Mouse (Mus musculus): ENCODE data around the gene Rhbdf1. TPM values are rescaled to one million over a fixed set of nuclear protein-coding genes. Genes with fewer than 3 reads are reported as not detected.
A peak's percentile ranks its signal among the peaks of the same experiment; 100 is the strongest.

Rhbdf1 gene
- polyA plus RNA-seq, 1 experiment from 2014 or later, result 60.1 TPM

DNA sequence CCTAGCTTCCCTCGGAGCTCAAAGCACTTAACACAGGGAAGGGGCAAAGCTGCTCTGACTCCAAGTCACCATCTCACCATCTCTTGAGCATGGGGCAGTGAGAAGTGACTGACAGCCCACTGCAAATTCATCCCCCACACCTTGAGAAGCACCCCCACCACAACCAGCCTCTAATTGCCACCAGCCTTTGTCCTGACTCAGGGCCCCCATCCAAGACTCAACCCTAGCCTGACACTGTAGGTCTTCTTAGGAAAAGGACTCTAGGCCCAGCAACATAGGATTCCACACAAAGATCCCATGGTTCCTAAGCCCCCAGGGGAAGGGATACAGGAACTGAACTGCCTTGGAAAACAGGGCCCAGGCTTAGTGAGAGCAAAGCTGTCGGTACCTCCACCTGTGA lies 14.0 kb upstream of the Rhbdf1 start:
- H3K4me3 ChIP-seq (ENCODE audit: low read depth, low read length), result no peak overlapping the region
- no peaks in the 10 kb centered on the region for H3K9me3 ChIP-seq (ENCODE audit: control insufficient read depth, low read length)
- ATAC-seq (ENCODE audit: low read depth) (no peak), DNase-seq (ENCODE audit: low spot score) (no peak)
- H3K4me1 ChIP-seq (ENCODE audit: control insufficient read depth, insufficient read depth, low read length), result peaks cover 22% of the 10 kb centered on the region
- H3K27me3 ChIP-seq (replicated peaks; ENCODE audit: control insufficient read depth, insufficient read depth, low read length), result no peaks in the 10 kb centered on the region
- peaks cover 54% of the 10 kb centered on the region for H3K36me3 ChIP-seq (ENCODE audit: control insufficient read depth, insufficient read depth, low read length)
- no peak overlapping the region for H3K4me2 ChIP-seq (ENCODE audit: low read depth, low read length)
- WGBS, result 36% methylated on average over 2 of the region's 2 CpGs
- peak overlapping the region; percentile 65 for H3K27ac ChIP-seq (replicated peaks; ENCODE audit: low read depth, low read length)
- no peak overlapping the region for H3K9ac ChIP-seq (ENCODE audit: low read depth, low read length)

DNA sequence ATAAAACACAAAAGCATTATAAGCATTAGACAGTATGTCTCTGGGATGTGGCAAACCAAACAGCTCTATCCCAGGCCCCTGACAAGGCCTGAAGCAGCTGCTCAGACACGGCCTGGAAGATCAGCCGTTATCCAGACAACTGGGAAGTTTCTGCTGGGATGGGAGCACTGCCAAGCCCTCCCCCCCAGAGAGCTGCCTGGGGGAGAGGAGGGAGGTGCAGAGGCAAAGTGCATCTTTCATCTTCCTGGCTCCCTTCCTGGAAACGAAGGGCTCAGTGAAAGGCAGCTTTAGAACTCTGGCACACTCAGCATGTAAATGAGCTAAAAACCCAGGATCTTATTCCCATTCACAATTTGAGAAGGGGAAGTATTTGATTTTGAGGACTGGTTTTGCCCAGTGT lies 13.5 kb upstream of the Rhbdf1 start:
- peaks cover 22% of the 10 kb centered on the region for H3K4me1 ChIP-seq (ENCODE audit: control insufficient read depth, insufficient read depth, low read length)
- H3K9ac ChIP-seq (ENCODE audit: low read depth, low read length), result no peak overlapping the region
- WGBS, result 19% methylated on average over 3 of the region's 3 CpGs
- peak overlapping the region; percentile 65 for H3K27ac ChIP-seq (replicated peaks; ENCODE audit: low read depth, low read length)
- H3K9me3 ChIP-seq (ENCODE audit: control insufficient read depth, low read length), result no peaks in the 10 kb centered on the region
- ATAC-seq (ENCODE audit: low read depth) (peak; percentile 80), DNase-seq (ENCODE audit: low spot score) (peak; percentile 93)
- H3K4me3 ChIP-seq (ENCODE audit: low read depth, low read length), result no peak overlapping the region
- no peaks in the 10 kb centered on the region for H3K27me3 ChIP-seq (replicated peaks; ENCODE audit: control insufficient read depth, insufficient read depth, low read length)
- no peak overlapping the region for H3K4me2 ChIP-seq (ENCODE audit: low read depth, low read length)
- H3K36me3 ChIP-seq (ENCODE audit: control insufficient read depth, insufficient read depth, low read length), result peaks cover 54% of the 10 kb centered on the region

DNA sequence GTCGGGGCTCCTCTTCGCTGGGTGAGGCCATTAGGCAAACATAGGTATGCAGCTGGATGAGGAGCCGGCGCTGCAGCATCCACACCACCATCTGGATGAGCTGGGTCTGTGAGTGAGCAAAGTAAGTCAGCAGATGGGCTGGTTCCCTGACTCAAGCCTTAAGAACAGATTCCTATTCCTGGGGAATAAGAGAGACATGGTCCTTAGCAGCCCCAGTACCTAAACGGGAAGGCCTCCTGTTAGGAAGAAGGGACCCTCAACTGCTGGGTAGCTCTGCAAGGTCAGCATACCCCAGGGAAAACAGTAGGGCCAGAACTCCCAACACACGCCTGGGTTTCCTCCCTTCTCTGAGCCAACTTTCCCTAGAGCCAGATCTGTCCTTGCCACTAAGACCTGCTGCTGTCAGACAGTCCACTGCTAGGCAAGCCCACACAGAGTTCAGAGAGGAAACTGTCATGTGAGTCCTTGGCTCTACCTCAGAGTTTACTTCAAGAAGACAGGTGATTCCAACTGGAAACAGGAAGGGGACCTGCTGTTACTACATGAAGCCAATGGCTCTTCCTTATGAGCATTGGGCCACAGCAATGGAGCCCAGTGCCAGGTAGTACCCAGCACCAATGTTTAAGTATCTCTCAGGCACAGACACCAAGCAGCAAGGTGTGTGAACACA lies 12.9 kb upstream of the Rhbdf1 start:
- Histone ChIP-seq H3K9me3 (ENCODE audit: control insufficient read depth, low read length) (no peaks in the 10 kb centered on the region), H3K27me3 (replicated peaks; ENCODE audit: control insufficient read depth, insufficient read depth, low read length) (no peaks in the 10 kb centered on the region), H3K27ac (replicated peaks; ENCODE audit: low read depth, low read length) (peak overlapping the region; percentile 52), H3K36me3 (ENCODE audit: control insufficient read depth, insufficient read depth, low read length) (peaks cover 57% of the 10 kb centered on the region), H3K4me3 (ENCODE audit: low read depth, low read length) (no peak overlapping the region), H3K9ac (ENCODE audit: low read depth, low read length) (no peak overlapping the region), H3K4me2 (ENCODE audit: low read depth, low read length) (no peak overlapping the region), H3K4me1 (ENCODE audit: control insufficient read depth, insufficient read depth, low read length) (peaks cover 22% of the 10 kb centered on the region)
- DNase-seq (ENCODE audit: low spot score) (no peak), ATAC-seq (ENCODE audit: low read depth) (no peak)
- WGBS, result 78% methylated on average over 6 of the region's 6 CpGs

DNA sequence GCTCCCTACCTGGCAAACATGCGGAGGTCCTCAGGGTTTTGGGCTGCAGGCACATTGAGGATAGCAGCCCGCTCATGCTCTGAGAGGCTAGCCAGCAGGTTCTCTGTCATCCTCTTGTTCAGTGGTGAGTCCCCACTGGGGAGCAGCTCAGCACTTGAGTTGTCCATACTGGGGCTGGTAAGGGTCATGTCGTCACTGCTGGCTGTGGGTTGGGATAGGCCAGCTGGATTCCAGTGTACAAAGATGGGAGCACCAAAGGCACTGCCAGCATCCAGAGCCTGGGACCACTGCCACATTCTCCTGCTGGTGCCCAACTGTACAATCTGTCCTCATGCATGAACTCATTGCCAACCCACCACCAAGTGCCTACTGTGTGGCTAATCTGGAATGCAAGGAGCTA lies 11.8 kb upstream of the Rhbdf1 start:
- H3K4me3 ChIP-seq (ENCODE audit: low read depth, low read length), result no peak overlapping the region
- H3K4me1 ChIP-seq (ENCODE audit: control insufficient read depth, insufficient read depth, low read length), result peaks cover 22% of the 10 kb centered on the region
- 85% methylated on average over 3 of the region's 3 CpGs for WGBS
- ATAC-seq (ENCODE audit: low read depth) (no peak), DNase-seq (ENCODE audit: low spot score) (no peak)
- H3K27me3 ChIP-seq (replicated peaks; ENCODE audit: control insufficient read depth, insufficient read depth, low read length), result no peaks in the 10 kb centered on the region
- H3K9ac ChIP-seq (ENCODE audit: low read depth, low read length), result no peak overlapping the region
- H3K36me3 ChIP-seq (ENCODE audit: control insufficient read depth, insufficient read depth, low read length), result peaks cover 58% of the 10 kb centered on the region
- H3K4me2 ChIP-seq (ENCODE audit: low read depth, low read length), result no peak overlapping the region
- H3K27ac ChIP-seq (replicated peaks; ENCODE audit: low read depth, low read length), result no peak overlapping the region
- H3K9me3 ChIP-seq (ENCODE audit: control insufficient read depth, low read length), result no peaks in the 10 kb centered on the region

DNA sequence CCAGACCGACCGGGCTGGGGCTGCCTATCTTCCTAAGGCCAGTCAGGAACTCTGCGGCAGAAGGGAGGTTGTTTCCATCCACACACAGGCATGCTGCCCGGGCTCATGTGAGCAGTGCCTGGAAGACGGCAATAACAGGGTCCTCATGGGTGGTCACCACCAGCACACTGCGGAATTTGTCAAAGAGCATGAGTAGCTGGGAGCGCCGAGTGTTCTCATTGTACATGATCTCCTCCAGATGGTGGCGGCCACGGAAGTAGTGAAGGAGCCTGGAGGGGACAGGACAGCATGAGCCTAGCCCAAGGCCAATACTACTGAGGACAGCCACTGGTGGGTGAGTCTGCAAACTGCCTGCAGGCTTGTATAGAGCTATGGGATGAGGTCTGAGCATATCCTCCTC lies 10.7 kb upstream of the Rhbdf1 start:
- Histone ChIP-seq H3K27ac (replicated peaks; ENCODE audit: low read depth, low read length) (no peak overlapping the region; the same call in 1 of the 2 replicates), H3K4me1 (ENCODE audit: control insufficient read depth, insufficient read depth, low read length) (peaks cover 21% of the 10 kb centered on the region), H3K4me3 (ENCODE audit: low read depth, low read length) (no peak overlapping the region), H3K4me2 (ENCODE audit: low read depth, low read length) (no peak overlapping the region), H3K9ac (ENCODE audit: low read depth, low read length) (no peak overlapping the region), H3K36me3 (ENCODE audit: control insufficient read depth, insufficient read depth, low read length) (peaks cover 56% of the 10 kb centered on the region), H3K9me3 (ENCODE audit: control insufficient read depth, low read length) (no peaks in the 10 kb centered on the region), H3K27me3 (replicated peaks; ENCODE audit: control insufficient read depth, insufficient read depth, low read length) (no peaks in the 10 kb centered on the region)
- WGBS, result 64% methylated on average over 10 of the region's 10 CpGs
- DNase-seq (ENCODE audit: low spot score) (peak; percentile 41), ATAC-seq (ENCODE audit: low read depth) (peak; percentile 41; the same call in 1 of the 2 replicates)

DNA sequence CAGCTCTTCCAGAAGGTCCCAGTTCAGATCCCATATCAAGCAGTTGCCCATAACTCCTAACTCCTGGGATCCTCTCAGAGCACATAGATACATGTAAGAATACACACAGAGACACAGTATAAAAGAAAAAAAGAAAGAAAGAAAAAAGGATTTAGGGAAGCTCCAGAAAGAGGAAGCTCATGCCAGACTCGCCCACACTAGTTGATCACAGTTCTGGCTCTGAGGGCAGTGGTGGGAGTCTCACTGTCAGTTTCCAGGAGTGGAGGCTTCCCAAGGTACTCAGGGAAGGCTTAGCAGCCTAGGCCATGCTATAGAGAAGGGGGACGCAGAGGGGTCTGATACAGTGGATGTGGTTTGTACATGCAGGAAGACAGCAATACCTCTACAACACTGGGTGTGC lies 9.0 kb upstream of the Rhbdf1 start:
- H3K27ac ChIP-seq (replicated peaks; ENCODE audit: low read depth, low read length), result no peak overlapping the region
- no peak for DNase-seq (ENCODE audit: low spot score)
- no peaks in the 10 kb centered on the region for H3K9me3 ChIP-seq (ENCODE audit: control insufficient read depth, low read length)
- no peak overlapping the region for H3K9ac ChIP-seq (ENCODE audit: low read depth, low read length)
- H3K4me1 ChIP-seq (ENCODE audit: control insufficient read depth, insufficient read depth, low read length), result peaks cover 19% of the 10 kb centered on the region
- peaks cover 53% of the 10 kb centered on the region for H3K36me3 ChIP-seq (ENCODE audit: control insufficient read depth, insufficient read depth, low read length)
- no peaks in the 10 kb centered on the region for H3K27me3 ChIP-seq (replicated peaks; ENCODE audit: control insufficient read depth, insufficient read depth, low read length)
- no peak overlapping the region for H3K4me3 ChIP-seq (ENCODE audit: low read depth, low read length)
- ATAC-seq (ENCODE audit: low read depth), result no peak
- no peak overlapping the region for H3K4me2 ChIP-seq (ENCODE audit: low read depth, low read length)
- WGBS, result 82% methylated on average over 2 of the region's 2 CpGs

DNA sequence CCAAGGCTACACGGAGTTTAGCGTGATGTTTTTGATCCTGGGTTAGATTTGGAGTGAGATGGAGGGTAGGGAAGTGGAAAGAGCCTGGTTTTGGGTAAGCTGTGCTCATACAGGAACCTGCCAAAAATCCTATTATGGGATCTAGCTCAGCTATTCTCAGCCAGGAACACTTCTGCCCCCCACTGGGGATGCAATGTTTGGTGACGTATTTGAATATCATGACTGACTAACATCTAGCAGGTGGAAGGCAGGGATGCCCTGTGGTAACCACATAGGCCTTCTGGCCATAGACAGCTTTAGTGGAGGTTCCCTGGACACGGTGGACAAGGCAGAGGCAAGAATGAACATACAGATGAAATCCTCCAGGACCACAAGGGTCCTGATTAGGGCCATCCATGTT lies 8.1 kb upstream of the Rhbdf1 start:
- H3K4me2 ChIP-seq (ENCODE audit: low read depth, low read length), result no peak overlapping the region
- DNase-seq (ENCODE audit: low spot score), result no peak
- no peak for ATAC-seq (ENCODE audit: low read depth)
- no peaks in the 10 kb centered on the region for H3K27me3 ChIP-seq (replicated peaks; ENCODE audit: control insufficient read depth, insufficient read depth, low read length)
- H3K4me1 ChIP-seq (ENCODE audit: control insufficient read depth, insufficient read depth, low read length), result peaks cover 21% of the 10 kb centered on the region
- H3K36me3 ChIP-seq (ENCODE audit: control insufficient read depth, insufficient read depth, low read length), result peaks cover 53% of the 10 kb centered on the region
- H3K9ac ChIP-seq (ENCODE audit: low read depth, low read length), result no peak overlapping the region
- H3K9me3 ChIP-seq (ENCODE audit: control insufficient read depth, low read length), result no peaks in the 10 kb centered on the region
- no peak overlapping the region for H3K27ac ChIP-seq (replicated peaks; ENCODE audit: low read depth, low read length)
- WGBS, result 85% methylated on average over 4 of the region's 4 CpGs
- H3K4me3 ChIP-seq (ENCODE audit: low read depth, low read length), result no peak overlapping the region

DNA sequence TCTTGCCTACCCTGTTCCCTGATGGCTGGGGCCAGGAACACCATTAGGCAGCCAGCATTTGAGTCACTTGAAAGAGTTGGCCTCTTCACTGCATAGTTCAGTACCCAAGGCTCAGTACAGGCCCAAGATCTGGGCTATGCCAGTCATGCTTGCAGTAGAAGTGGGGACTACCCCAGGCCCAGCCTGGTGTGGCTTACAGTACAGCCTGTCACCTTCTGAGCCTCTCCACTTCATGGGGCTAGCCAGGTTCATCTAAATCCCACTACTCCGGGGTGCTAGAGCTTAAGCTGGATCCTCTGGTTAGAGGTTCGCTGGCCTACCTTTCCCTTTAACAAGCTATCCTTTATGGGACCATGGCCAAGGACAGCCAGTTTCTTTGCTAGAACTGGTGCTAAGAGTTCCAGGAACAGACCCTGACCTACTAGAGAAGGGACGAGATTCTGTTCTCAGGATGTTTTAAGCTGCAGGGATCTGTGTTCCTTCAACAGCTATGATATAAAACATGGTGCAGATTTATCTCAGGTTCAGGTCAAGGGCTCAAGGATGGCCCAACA lies 6.3 kb upstream of the Rhbdf1 start:
- Histone ChIP-seq H3K27ac (replicated peaks; ENCODE audit: low read depth, low read length) (no peak overlapping the region), H3K9ac (ENCODE audit: low read depth, low read length) (no peak overlapping the region), H3K4me1 (ENCODE audit: control insufficient read depth, insufficient read depth, low read length) (peaks cover 26% of the 10 kb centered on the region), H3K9me3 (ENCODE audit: control insufficient read depth, low read length) (no peaks in the 10 kb centered on the region), H3K4me2 (ENCODE audit: low read depth, low read length) (no peak overlapping the region), H3K27me3 (replicated peaks; ENCODE audit: control insufficient read depth, insufficient read depth, low read length) (no peaks in the 10 kb centered on the region), H3K4me3 (ENCODE audit: low read depth, low read length) (no peak overlapping the region), H3K36me3 (ENCODE audit: control insufficient read depth, insufficient read depth, low read length) (peaks cover 40% of the 10 kb centered on the region)
- 93% methylated on average over 3 of the region's 3 CpGs for WGBS
- no peak for DNase-seq (ENCODE audit: low spot score)
- ATAC-seq (ENCODE audit: low read depth), result no peak

DNA sequence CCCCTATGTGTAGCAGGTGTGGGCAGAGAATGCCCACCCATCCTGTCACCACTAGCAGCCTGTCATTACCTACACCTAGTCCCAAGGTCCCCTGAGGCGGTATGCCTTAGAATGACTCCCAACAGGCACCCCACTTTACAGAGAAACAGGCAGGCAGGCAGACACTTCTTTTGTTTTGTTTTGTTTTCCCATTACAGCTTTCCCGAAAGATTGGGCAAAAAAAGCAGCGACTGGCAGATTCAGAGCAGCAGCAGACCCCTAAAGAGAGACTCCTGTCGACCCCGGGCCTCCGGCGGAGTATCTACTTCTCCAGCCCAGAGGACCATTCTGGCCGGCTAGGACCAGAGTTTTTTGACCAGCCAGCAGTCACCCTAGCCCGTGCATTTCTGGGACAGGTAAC lies 5.5 kb upstream of the Rhbdf1 start:
- Histone ChIP-seq H3K4me2 (ENCODE audit: low read depth, low read length) (peak overlapping the region; percentile 84; the same call in 1 of the 2 replicates), H3K9ac (ENCODE audit: low read depth, low read length) (peak overlapping the region; percentile 32; the same call in 1 of the 2 replicates), H3K36me3 (ENCODE audit: control insufficient read depth, insufficient read depth, low read length) (peaks cover 32% of the 10 kb centered on the region), H3K4me1 (ENCODE audit: control insufficient read depth, insufficient read depth, low read length) (peaks cover 33% of the 10 kb centered on the region), H3K4me3 (ENCODE audit: low read depth, low read length) (peak overlapping the region; percentile 74; the same call in 1 of the 2 replicates), H3K27ac (replicated peaks; ENCODE audit: low read depth, low read length) (peak overlapping the region; percentile 79; the same call in 1 of the 2 replicates), H3K9me3 (ENCODE audit: control insufficient read depth, low read length) (no peaks in the 10 kb centered on the region), H3K27me3 (replicated peaks; ENCODE audit: control insufficient read depth, insufficient read depth, low read length) (no peaks in the 10 kb centered on the region)
- DNase-seq (ENCODE audit: low spot score) (no peak), ATAC-seq (ENCODE audit: low read depth) (no peak)
- WGBS, result 77% methylated on average over 9 of the region's 9 CpGs
